Comparison of ENCODE assay signal across 9 mouse cellular contexts in genomic region chr11:87447429-87447828, GRCm38 (mm10). TPM values are rescaled to one million over a fixed set of nuclear protein-coding genes. Genes with fewer than 3 reads are reported as not detected.
DNase-seq lines count a peak whose midpoint lies in the region; ATAC-seq and TF ChIP-seq lines count a peak whose summit lies in the region.
"Had no signal": no experiment of that assay in that cellular context is flagged by ENCODE, and none has a peak within 500 bp of the region (broad histone marks: within the 10 kb centered on the region; RNA-seq: fewer than 3 reads in every experiment).

No protein-coding gene starts in this region.

- H3K4me3 ChIP-seq in hindbrain, postnatal 0 days (ENCODE audit: low read length), result no peak overlapping the region
- H3K4me3 ChIP-seq in hindbrain, embryonic 13.5 days, result no peak overlapping the region
- H3K4me3 ChIP-seq in midbrain, embryonic 15.5 days, result no peak overlapping the region
- no peak overlapping the region for H3K4me3 ChIP-seq in midbrain, embryonic 10.5 days
- H3K4me3 ChIP-seq in myocyte, result peak overlapping the region; percentile 13

- 0 out of 2 replicates have a peak, but pooled peaks have one; percentile 3 for TF ChIP-seq CTCF in hindbrain, postnatal 0 days (IDR thresholded peaks at IDR 0.05; ENCODE audit: low read depth)
- peak; percentile 40 for TF ChIP-seq CTCF in Patski (IDR thresholded peaks at IDR 0.05)

- TF ChIP-seq POLR2A in myocyte (IDR thresholded peaks at IDR 0.05; ENCODE audit: insufficient read length, low read depth), result no peak

- H3K4me2 ChIP-seq in hindbrain, postnatal 0 days (ENCODE audit: low read depth, low read length), result peak overlapping the region; percentile 53; the same call in 1 of the 2 replicates
- H3K4me2 ChIP-seq in hindbrain, embryonic 13.5 days, result no peak overlapping the region
- H3K4me2 ChIP-seq in midbrain, embryonic 15.5 days, result peak overlapping the region; percentile 59; the same call in 1 of the 2 replicates
- peak overlapping the region; percentile 87 for H3K4me2 ChIP-seq in myocyte (ENCODE audit: low read depth)

- H3ac ChIP-seq in myocyte (ENCODE audit: control insufficient read depth, insufficient read length), result no peak overlapping the region

- H3K79me2 ChIP-seq in myocyte (ENCODE audit: control insufficient read depth, insufficient read depth), result no peaks in the 10 kb centered on the region

- in situ Hi-C loops in Patski (cut with MboI; ENCODE audit: low pct_unique_long_range_greater_than_20kb), result no loop called here

- DNase-seq in hindbrain, postnatal 0 days (ENCODE audit: low spot score), result no peak
- DNase-seq in midbrain, embryonic 10.5 days (ENCODE audit: low spot score), result no peak
- no peak for DNase-seq in Patski (ENCODE audit: low read depth, low spot score)
- no peak for DNase-seq in adrenal gland, adult 18-20 months (ENCODE audit: low spot score in 2 of 2)

- POLR2A ChIA-PET in Patski (lab: Charles Lee), result interaction anchor here (1.0 kb wide), 1 partner anchor 23 kb away, joined by 3 read pairs; no protein-coding TSS in a partner anchor

- ATAC-seq in hindbrain, postnatal 0 days, result no peak
- ATAC-seq in hindbrain, embryonic 13.5 days (ENCODE audit: low FRiP score), result no peak
- ATAC-seq in midbrain, embryonic 15.5 days (replicated peaks), result no peak
- ATAC-seq in Patski, result no peak

- no peaks in the 10 kb centered on the region for H3K9me3 ChIP-seq in hindbrain, postnatal 0 days (ENCODE audit: low read length)
- no peaks in the 10 kb centered on the region for H3K9me3 ChIP-seq in hindbrain, embryonic 13.5 days
- H3K9me3 ChIP-seq in midbrain, embryonic 15.5 days, result no peaks in the 10 kb centered on the region
- no peaks in the 10 kb centered on the region for H3K9me3 ChIP-seq in midbrain, embryonic 10.5 days (replicated peaks)
- H3K9me3 ChIP-seq: lung, embryonic 15.5 days; megakaryocyte, embryonic 14.5 days had no signal

- no peaks in the 10 kb centered on the region for H3K4me1 ChIP-seq in hindbrain, postnatal 0 days (ENCODE audit: insufficient read depth, low read length)
- H3K4me1 ChIP-seq in hindbrain, embryonic 13.5 days (replicated peaks), result peaks cover 8% of the 10 kb centered on the region
- H3K4me1 ChIP-seq in midbrain, embryonic 15.5 days, result peaks cover 11% of the 10 kb centered on the region; the same call in 1 of the 2 replicates
- peaks cover 13% of the 10 kb centered on the region for H3K4me1 ChIP-seq in midbrain, embryonic 10.5 days

- H3K9ac ChIP-seq in hindbrain, postnatal 0 days (replicated peaks; ENCODE audit: low read length), result no peak overlapping the region
- no peak overlapping the region for H3K9ac ChIP-seq in hindbrain, embryonic 13.5 days
- no peak overlapping the region for H3K9ac ChIP-seq in midbrain, embryonic 15.5 days

- H3K27ac ChIP-seq in hindbrain, postnatal 0 days, result no peak overlapping the region
- no peak overlapping the region for H3K27ac ChIP-seq in hindbrain, embryonic 13.5 days
- no peak overlapping the region for H3K27ac ChIP-seq in midbrain, embryonic 15.5 days
- H3K27ac ChIP-seq in midbrain, embryonic 10.5 days (replicated peaks), result no peak overlapping the region

- CTCF ChIA-PET in Patski (lab: Charles Lee), result no interaction called here

- no peaks in the 10 kb centered on the region for H3K27me3 ChIP-seq in hindbrain, postnatal 0 days (ENCODE audit: insufficient read depth, low read length)
- no peaks in the 10 kb centered on the region for H3K27me3 ChIP-seq in hindbrain, embryonic 13.5 days
- no peaks in the 10 kb centered on the region for H3K27me3 ChIP-seq in midbrain, embryonic 15.5 days (replicated peaks)
- H3K27me3 ChIP-seq in midbrain, embryonic 10.5 days (ENCODE audit: low read depth, poor library complexity, severe bottlenecking), result no peaks in the 10 kb centered on the region
- H3K27me3 ChIP-seq in Patski (no peaks in the 10 kb centered on the region), myocyte (ENCODE audit: control insufficient read depth, insufficient read depth, insufficient read length) (no peaks in the 10 kb centered on the region)
- H3K27me3 ChIP-seq: lung, embryonic 15.5 days; megakaryocyte, embryonic 14.5 days had no signal

- H3K36me3 ChIP-seq in hindbrain, postnatal 0 days (ENCODE audit: insufficient read depth, low read length), result no peaks in the 10 kb centered on the region
- H3K36me3 ChIP-seq in hindbrain, embryonic 13.5 days, result no peaks in the 10 kb centered on the region
- H3K36me3 ChIP-seq in midbrain, embryonic 15.5 days (replicated peaks), result no peaks in the 10 kb centered on the region
- no peaks in the 10 kb centered on the region for H3K36me3 ChIP-seq in midbrain, embryonic 10.5 days
- H3K36me3 ChIP-seq in myocyte (ENCODE audit: control insufficient read depth, insufficient read depth), result no peaks in the 10 kb centered on the region
- H3K36me3 ChIP-seq: lung, embryonic 15.5 days had no signal

TF ChIP-seq in myocyte, 11 proteins besides CTCF, POLR2A, EP300 and RAD21:
- TF ChIP-seq TCF3 (IDR thresholded peaks at IDR 0.05; ENCODE audit: insufficient read length, low read depth) (no peak), E2F4 (IDR thresholded peaks at IDR 0.05; ENCODE audit: insufficient read depth) (no peak), MYOD1 (IDR thresholded peaks at IDR 0.05; ENCODE audit: control insufficient read depth in 1 of 3, insufficient read length in 2 of 3, low read depth in 2 of 3) (no peak), POLR2AphosphoS2 (IDR thresholded peaks at IDR 0.05; ENCODE audit: insufficient read length, low read depth) (no peak), REST (IDR thresholded peaks at IDR 0.05; ENCODE audit: insufficient read depth, insufficient read length) (no peak), SRF (IDR thresholded peaks at IDR 0.05; ENCODE audit: control insufficient read depth, insufficient read length, low read depth) (no peak), TCF12 (IDR thresholded peaks at IDR 0.05; ENCODE audit: insufficient read depth, poor library complexity, severe bottlenecking) (no peak), USF1 (IDR thresholded peaks at IDR 0.05; ENCODE audit: low read depth) (no peak), MAX (IDR thresholded peaks at IDR 0.05; ENCODE audit: low read depth) (no peak), CEBPB (IDR thresholded peaks at IDR 0.05; ENCODE audit: insufficient read depth, poor library complexity, severe bottlenecking) (no peak), MYOG (IDR thresholded peaks at IDR 0.05; ENCODE audit: control insufficient read depth in 1 of 3, insufficient read depth in 1 of 3, insufficient read length in 2 of 3, low read depth in 2 of 3) (no peak)

RNA-seq across cellular contexts. Expression of gene Tex14, which starts 42.6 kb away (rescaled TPM):
- 0.47 and 0.73 TPM in 2 replicates for total RNA-seq in hindbrain, postnatal 0 days (2014; rRNA removed)
- polyA plus RNA-seq in hindbrain, postnatal 0 days (2015; fragmentation: Nextera tagmentation; extraction: Ambion mirVana), result 2.6 and 3.4 TPM in 2 replicates
- polyA plus RNA-seq in hindbrain, embryonic 13.5 days (2015; fragmentation: Nextera tagmentation; extraction: Ambion mirVana), result 1.00 and 1.0 TPM in 2 replicates
- 0.28 and 0.50 TPM in 2 replicates for polyA plus RNA-seq in midbrain, embryonic 15.5 days (2015; fragmentation: Nextera tagmentation; extraction: Ambion mirVana)
- polyA plus RNA-seq in midbrain, embryonic 10.5 days (2016; fragmentation: Nextera tagmentation; extraction: Ambion mirVana), result 0.37 TPM in 1 of 2 replicates, not detected in the other
- 0.24 TPM for polyA plus RNA-seq in Patski (2021)
- 0.13 TPM for polyA plus RNA-seq in myocyte (2012; fragmentation: generic; extraction: Trizol)
- under 1 TPM; 0.07 to 0.26 TPM for total RNA-seq in adrenal gland, adult 18-20 months (2021)

RNA-seq across cellular contexts. Expression of gene Rad51c, which starts 42.7 kb away (rescaled TPM):
- 3.5 and 3.7 TPM in 2 replicates for total RNA-seq in hindbrain, postnatal 0 days (2014; rRNA removed)
- 2.0 and 4.2 TPM in 2 replicates for polyA plus RNA-seq in hindbrain, postnatal 0 days (2015; fragmentation: Nextera tagmentation; extraction: Ambion mirVana)
- polyA plus RNA-seq in hindbrain, embryonic 13.5 days (2015; fragmentation: Nextera tagmentation; extraction: Ambion mirVana), result 5.1 and 6.2 TPM in 2 replicates
- 4.0 and 4.5 TPM in 2 replicates for polyA plus RNA-seq in midbrain, embryonic 15.5 days (2015; fragmentation: Nextera tagmentation; extraction: Ambion mirVana)
- 13.1 and 15.1 TPM in 2 replicates for polyA plus RNA-seq in midbrain, embryonic 10.5 days (2016; fragmentation: Nextera tagmentation; extraction: Ambion mirVana)
- 7.6 TPM for polyA plus RNA-seq in Patski (2021)
- polyA plus RNA-seq in myocyte (2012; fragmentation: generic; extraction: Trizol), result 3.5 TPM
- total RNA-seq in adrenal gland, adult 18-20 months (2021), result 1 to 10 TPM; 2.8 to 4.9 TPM
